Mouse (Mus musculus): Measurements from ENCODE around the gene Pigc.

GRCm38 (mm10) chr1:162015247-162015862 lies 46.4 kb downstream of the Pigc start:
- TF ChIP-seq POLR2A (IDR thresholded peaks at IDR 0.05; ENCODE audit: insufficient read depth, low read depth, low read length) (no peak), CTCF (IDR thresholded peaks at IDR 0.05; ENCODE audit: insufficient read depth, low read depth, low read length) (no peak)
